Mouse (Mus musculus) left cerebral cortex, adult 11 months (tissue): ENCODE data around the gene Mprip.
"Not testable (repeated sequence)": the region's sequence is repeated elsewhere in the genome, so short reads cannot be mapped to it uniquely, and the experiment has no call there.

ENCODE experiments used
- DNase-seq: peaks from one replicate; pipeline ENCODE4 v3.0.0; 2022; ENCODE audit warnings: low spot score

The Mprip gene

DNA sequence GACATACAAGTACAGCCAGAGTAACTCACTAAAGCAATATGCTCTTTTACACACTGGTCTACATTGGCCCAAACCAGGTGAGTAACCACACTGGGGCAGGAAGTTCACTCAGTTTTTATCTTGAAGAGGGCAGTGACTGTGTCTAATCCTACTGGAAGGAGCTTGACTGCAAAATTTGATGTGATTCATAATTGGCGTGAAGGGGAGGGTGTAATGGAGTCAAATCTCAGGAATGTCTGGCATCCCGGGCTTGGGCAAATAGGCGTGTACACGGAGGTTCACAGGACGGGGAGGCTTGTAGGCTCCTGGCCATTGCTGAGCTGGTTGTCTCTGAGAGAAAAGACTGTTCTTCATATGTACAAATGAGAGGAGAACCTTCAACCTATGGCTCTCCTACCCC is 5.8 kb upstream of the Mprip start:
- DNase-seq: no peak

DNA sequence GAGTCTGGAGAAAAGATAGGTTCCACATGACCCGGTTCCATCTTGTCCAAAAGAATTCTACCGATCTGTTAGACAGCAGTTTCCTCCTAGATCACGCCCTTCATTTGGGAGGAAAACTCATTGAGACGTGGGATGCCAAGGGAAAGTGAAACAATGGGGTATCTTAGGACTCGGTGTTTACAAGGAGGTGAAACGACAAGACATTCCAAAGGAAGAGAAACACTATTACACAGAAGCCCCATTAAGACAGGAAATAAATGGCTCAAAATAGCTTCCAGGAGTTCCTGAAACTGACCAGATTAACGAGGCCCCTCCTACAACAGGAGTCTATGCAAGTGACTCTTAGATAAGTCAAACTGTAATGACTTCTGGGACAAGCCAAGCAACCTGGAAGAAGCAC is 5.1 kb upstream of the Mprip start:
- no peak for DNase-seq

DNA sequence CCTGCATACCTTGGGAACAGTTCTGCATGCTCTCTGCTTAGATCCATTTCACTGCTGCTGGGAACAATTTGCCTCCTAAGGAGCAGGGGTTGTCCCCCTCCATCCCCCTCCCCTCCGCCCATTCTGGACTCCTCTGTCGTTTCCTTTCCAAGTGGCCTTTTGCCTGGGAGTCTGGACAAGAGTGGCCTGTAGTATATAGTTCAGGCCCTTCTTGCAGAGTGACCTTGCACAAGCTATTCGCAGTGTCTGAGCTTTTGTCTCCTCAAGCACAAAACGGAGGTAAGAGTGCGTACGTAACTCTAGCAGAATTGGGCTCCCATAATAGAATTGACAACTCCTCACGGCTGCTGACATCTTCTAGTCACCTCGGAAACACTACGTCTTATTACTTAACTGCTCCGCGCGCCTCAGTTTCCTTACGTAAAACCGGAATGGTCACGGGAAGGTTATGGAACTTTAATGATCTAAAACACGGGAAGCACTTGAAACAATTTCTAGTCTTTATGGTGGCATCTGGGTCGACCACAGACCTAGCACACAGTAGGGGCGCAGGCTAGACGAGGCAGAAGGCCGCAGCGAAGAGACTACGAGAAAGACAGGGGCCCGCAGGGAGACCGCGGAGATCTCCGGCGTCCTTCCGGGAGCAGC is 620 bp downstream of the Mprip start:
- no peak for DNase-seq

DNA sequence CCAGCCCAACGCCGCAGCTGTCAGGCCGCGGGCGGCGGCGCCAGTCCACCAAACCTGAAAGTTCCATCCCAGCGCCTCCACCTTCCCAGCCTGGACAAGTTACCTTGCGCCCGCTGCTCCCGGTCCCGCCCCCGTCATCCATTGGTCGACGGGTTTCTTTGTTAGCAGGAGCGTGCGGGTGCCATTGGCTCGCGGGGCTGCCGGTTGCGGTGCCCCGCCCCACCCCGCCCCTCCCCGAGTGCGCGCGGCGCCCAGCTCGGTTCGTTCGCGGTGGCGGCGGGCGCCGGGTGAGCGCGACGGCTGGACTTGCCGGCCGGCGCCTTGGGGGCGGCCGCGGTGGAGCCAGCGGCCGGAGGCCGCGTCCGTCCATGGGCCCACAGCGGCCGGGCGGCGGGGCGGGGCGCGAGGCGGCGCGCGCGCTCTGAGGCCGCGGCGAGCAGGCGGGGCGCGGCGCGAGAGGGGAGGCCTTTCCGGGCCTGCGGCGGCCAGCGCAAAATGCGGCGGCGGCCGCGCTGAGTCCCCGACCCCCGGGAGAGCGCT is 1.2 kb downstream of the Mprip start:
- DNase-seq: peak; percentile 94

DNA sequence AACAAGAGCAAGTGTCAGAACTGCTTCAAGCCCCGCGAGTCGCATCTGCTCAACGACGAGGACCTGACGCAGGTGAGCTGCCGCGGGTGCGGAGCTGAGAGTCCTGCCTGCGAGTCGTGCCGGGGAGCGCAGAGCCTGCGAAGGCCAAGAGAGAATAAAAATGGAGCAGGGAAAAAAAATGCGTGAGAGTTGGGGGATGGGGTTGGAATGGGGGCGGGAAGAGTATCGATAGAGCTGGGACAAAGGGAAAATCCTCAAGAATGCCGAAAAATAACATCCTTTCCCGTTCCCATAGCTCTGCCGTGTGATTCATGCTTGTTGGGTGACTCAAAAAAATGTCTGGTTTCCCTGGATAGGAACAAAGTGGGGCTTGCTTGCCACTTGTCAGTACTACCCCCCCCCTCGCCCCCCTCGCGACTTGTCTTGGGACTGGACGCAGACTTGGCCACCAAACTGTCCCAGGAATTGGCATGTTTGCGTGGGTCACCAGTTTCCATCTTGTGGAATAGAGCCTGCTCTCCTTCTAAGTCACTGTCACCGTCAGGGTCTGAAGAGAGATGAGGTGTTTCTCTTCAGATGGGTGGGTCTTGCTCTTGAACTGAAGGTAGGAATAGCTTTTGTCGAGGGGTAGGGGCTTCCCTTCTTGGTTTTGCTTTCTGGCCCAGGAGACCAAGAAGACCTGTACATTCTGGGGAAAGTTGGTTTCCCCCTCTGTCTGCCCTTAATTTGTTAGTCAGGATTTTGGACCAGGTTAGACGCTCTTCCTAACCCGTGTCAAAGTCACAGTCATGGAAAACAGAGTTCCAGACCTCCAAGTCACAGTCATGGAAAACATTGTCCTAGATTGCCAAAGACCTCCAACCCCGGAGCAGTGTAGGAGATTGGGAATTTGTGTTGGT is 2.0 kb downstream of the Mprip start:
- no peak for DNase-seq

DNA sequence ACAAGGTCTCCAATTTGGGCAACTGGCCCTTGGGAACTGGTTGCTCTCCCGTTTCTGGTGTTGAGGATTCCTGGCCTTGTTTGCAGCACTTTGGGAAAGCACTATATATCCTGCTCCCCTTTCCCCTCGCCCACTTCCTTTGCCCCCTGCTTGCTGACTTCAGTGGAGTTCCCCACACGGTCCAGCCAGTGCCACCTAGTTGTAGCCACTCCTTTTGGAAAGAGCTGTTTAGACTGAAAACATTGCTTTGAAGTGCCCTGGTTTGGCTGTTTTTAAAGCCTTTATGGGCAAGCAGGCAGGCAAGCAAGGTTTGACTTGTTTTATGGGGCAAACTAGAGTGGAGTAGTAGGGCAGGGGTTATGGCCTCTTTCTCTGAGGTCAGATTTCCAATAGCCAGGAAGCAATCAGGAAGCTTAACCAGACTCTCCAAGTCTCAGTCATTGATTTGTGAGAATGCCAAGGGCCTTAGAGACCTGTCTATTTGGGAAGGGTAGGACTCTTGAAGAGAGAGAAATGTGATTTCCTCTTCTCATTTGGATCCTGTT is 2.7 kb downstream of the Mprip start:
- DNase-seq: no peak

DNA sequence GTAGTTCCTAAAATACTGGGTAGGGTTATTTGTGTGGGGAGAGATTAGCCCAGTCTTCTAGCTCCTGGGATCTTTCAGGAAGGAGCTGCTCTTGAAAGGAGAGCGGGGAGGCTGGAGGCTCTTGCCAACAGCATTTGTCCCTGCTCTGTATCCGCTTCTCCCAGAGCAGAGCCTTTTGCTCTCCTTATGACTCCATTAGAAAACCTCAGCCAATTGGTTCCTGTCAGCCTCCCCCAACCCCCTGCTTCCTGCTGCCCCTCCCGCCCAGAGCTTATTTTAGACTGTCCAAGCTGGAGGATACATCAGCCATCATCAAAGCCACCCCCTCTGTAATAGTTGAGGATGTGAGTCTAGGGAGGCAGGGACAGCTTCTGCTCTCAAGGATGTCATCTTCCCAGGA is 3.7 kb downstream of the Mprip start:
- no peak for DNase-seq

DNA sequence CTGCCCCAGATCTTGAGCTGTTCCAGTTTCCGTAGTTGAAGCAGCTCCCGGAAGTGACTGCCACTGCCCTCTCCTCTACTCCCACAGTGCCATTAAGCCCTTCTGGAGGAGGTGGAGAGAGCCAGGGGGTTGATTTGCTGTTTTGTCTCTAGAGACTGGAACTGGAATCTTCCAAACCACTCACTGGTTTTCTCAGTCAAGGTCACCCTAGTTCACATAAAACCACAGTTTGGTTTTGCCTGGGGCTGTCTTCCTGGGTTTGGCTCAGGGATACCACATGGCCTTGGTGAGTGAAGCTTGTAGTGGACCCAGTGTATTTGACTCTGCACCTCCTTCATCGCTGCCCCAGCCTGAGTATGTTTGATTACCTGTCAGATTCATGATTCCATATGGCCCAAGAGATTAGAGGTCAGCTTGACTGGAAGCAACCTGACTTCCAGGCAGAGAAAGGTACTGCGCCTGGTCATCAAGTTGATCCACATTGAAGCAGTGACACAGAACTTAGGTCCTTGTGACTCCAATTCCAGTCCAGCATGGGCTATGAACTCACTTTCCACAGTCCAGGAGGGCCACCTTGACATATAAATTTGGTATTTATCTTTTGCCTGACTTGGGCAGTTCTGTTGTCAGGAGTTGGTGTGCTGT is 10.1 kb downstream of the Mprip start:
- DNase-seq: no peak

DNA sequence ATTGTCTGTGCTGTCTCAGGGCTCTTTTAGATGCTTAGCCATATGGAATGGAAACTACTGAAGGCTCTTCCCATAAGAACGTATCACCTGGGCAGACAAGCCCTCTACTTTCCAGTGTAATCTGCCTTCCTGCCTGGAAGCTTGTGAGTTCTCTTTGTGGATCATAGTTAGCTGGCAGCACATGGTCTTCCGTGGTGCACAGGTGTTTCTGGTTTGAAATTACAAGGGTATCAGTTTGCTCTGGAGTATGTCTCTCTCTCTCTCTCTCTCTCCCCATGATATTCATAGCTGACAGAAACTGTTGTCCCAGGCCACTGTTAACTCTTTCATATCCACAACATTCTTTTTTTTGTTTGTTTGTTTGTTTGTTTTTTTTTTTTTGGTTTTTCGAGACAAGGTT is 12.9 kb downstream of the Mprip start:
- DNase-seq: no peak

DNA sequence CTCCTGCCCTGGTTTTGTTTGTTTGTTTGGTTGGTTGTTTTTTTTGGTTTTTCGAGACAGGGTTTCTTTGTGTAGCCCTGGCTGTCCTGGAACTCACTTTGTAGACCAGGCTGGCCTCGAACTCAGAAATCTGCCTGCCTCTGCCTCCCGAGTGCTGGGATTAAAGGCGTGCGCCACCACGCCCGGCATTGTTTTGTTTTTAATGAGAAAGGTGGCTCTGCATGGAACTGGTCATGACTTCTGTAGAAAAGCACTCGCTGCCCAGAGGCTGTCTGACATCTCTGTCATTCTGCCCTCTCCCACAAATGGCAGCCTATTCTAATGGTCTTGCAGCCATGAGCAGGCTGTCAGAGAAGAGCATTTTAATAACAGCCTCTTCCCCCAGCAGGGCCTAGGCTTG is 13.6 kb downstream of the Mprip start:
- not testable (repeated sequence) for DNase-seq

DNA sequence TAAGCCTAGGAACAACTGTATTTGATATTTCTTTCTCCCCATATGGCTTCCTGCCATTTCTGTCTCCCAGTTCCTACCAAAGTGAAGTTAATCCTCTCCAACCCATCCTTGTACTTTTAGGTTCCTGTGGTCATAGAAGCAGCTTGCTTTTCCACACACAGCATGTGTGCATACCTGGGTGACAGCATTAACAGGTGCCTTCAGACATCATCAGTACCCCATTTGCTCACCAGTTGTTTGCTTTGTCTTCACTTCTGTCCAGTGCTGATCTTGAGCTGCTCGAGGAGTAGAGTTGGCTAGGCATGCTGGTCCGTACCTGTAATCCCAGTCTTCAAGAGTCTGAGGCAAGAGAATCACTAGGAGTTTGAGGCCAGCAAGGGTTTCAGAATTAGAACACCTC is 16.7 kb downstream of the Mprip start:
- no peak for DNase-seq

DNA sequence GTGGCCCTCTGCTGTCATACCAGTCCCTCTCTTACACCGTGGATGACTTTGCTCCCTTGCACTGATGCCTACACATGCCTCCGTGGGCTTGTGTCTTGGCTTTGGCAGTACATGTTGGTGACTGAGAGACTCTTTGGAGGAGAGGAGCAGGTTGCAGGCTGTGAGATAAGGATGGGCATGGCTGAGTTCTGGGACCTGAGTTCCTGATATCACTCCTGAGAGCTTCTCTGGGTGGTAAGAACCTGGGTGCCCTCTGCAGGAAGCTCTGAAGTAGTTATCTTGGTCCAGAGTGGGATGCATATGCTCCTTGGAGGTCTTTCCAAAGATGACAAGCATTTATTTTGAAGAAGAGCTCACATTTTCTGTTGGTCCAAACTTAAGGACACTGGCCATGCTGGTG is 17.6 kb downstream of the Mprip start:
- no peak for DNase-seq

DNA sequence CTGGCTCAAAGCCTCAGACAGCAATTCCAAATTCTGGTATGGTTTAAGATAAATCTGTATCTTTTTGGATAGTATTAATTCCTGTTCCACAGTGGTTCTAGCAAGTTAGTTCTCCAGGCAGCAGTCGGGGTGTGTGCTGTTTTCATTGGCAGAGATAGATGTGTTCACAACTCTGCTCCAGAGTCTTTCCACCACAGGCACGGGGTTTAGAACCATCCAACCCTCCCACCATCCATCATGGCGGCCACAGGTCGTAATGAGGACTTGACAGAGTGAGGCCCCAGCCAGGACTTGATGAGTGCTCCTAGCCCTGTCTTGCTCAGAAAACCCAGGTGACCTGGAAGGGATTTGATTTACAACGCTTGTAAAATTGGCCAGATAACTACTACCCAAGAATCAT is 19.0 kb downstream of the Mprip start:
- DNase-seq: no peak

DNA sequence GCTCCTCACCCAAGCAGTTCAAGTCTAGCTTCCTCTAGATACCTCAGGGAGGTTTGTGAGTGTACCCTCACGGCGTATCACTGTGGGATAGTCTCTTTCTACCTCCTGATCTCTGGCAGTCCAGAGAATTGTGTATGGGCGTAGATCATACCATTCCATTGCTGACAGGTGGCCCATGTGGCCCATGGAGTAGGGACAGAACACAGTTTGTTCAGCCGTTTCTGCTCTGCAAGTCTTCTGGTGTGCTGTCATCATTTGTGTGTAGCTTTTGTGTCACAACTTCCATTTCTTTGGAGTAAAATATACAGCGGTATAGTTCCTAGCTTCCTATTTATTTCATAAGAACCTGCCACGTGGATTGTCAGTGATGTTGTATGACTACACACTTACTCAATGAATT is 23.9 kb downstream of the Mprip start:
- no peak for DNase-seq

DNA sequence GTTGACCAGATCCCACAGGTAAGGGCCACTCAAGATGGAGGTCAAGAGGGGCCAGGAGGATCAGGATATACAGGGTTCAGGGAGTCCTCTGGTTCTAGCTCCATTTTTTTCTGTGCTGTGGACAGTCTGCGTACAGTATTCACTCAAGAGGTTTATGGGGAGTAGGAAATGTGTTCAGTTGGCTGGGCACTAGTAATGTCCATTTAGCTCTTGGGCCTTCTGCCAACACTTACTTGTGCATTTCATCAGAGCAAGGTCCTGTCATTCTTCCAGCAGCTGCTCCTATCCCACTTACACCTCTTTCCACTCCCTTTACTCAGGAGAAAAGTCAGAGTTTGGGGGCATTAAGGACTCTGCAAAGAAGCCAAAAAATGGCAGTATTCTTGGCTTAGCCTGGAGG is 33.4 kb downstream of the Mprip start:
- no peak for DNase-seq

DNA sequence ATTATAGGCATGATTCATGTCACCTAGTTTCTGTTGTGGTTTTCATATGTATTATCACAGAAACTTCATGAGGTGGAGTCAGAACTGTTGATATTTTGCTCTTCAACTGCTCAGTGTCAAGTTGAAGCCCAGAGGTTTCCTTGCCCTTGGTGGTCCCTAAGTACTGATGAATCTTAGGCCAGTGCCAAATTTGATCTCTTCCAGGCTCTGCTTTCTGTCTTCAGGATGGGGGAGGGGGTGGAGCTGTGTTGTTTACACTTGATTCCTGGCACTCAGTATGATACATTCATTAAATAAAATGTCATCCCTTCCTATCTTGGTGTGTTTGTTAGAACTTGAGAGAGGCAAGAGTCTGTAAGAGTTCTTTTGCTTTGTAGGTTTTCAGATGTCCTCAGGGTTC is 34.4 kb downstream of the Mprip start:
- no peak for DNase-seq

DNA sequence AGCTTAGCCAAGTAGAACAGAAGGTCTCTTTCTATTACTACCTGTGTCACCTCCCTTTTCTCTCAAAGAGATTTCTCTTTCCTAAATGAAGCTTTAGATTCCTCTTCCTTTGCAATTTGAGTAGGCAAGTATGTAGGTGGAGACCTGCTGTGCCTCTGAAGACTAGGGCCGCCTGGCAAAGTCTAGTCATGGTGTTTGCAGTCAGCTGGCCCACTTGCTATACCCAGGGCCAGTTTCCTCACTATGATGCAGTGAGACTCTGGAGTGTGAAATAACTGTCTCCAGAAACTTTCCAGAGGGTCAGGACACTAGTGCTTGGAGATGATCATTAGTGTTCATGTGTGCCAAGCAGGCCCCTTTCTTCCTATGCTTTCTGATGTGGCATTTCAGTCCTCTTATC is 36.5 kb downstream of the Mprip start:
- peak; percentile 26 for DNase-seq

DNA sequence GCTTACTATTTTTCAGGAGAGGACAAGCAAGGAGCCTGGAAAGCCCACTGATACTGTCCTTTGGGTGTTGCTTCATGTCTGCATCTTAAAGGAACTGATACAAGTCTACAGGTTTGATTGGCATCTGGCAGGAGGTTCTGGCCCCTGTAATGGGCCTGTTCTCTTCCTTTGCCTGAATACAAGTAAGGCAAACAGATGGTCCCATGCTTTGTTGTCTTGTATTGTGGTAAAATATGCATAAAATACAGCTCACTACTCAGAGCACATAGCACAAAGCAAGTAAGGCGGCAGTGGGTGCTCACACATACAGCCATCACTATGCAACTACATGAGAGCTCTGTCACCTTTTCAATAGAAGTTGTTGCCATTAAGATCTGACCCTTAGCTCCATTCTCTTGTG is 39.7 kb downstream of the Mprip start:
- no peak for DNase-seq

DNA sequence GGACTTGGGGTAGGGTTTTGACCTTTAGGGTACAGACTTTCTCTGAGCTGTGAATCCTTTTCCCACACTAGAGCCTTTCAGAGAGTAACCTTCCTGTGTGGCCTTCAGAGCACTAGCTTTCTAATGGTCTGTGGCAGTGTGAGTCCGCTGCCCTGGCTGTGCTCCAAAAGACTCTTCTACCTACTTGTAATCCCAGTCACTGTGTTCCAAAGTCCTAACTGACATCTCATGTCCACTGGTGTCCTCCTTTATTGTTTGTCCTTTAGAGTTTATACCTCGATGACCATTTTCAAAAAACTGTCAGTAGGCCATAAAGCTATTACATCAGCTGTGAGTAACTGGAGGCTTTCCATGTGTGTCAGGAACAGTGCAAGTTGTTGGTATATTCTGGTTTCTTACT is 44.0 kb downstream of the Mprip start:
- DNase-seq: no peak

DNA sequence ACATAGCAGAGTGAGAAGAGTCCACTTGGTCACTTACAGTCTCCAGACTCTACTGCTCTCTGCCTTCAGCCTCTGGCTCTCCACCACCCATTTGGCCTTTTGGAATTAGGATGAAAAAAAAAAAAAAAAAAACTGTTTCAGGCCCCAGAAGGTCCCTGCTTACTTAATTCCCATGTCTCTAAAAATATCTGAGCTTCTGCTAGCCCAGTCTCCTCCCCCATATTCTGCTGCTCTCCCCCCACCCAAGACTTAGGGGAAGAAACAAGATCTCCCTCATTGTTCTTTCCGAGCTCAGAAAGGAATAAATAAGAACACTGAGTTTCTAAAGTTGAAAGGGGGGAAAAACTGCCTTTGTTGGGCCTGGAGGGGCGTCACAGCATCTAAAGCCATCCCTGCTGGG is 46.4 kb downstream of the Mprip start:
- no peak for DNase-seq

DNA sequence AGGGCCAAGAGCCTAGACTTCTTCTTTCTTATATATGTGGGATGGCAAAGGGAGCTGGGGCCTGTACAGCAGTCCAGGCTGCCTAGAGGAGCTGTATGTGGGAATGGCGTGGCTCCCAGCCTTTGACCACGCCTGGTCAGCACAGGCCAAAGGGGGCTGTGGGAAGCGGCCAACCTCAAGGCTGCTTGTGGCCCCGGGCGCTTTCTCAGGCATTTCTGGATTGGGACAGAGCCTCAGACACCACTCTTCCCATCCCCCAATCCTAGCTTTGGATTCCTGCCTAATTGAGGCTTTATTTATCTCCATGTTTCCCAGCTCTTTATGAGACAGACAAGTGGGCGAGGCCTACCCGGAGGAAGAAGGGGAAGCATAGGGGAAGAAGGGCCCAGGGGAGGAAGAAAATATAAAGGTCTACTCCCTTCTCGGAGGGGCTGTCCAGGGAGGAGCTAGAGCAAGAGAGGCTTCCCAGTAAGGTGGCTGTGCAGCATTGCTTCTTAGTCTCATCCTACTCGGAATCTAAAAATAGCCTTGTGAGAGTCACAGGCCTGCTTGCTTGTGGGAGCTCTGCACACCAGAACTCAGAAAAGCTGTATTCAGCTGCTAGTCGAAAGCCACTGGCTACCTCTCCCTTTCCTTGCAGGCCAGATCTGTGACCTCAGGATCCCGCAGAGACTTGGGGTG is 47.0 kb downstream of the Mprip start:
- DNase-seq: peak; percentile 75

DNA sequence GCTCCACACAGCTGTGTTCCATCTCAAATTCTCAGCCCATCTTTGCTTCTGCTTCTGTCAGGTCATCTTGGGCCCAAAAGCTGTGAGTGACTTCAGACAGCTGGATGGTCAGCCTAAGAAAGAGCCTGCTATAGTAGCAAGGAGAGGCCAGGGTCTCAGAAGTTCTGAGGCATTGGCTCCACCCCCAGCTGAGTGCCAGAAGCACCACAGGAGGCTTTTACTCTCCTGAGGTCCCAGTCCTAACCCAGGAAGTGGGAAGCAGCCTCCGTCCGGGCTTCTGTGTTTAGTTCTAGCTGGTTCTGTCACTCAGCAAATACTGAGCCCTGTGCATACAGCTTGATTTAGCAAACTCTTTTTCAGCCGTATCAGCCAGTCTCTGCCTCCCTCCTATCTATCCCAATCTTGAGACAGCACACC is 54.3 kb downstream of the Mprip start:
- DNase-seq: no peak
